Mouse (Mus musculus) intestine, postnatal 0 days (tissue): ENCODE measurements around the gene Nexn. TPM values are rescaled to one million over a fixed set of nuclear protein-coding genes. Genes with fewer than 3 reads are reported as not detected.
"Not testable (repeated sequence)": the region's sequence is repeated elsewhere in the genome, so short reads cannot be mapped to it uniquely, and the experiment has no call there.

Source experiments
- ATAC-seq: fragments of 200-750 bp; cut with Nextera tagmentation; 2 replicates; pipeline ENCODE4 v1.8.0; 2017; ENCODE audit warnings: mild to moderate bottlenecking, moderate TSS enrichment, moderate library complexity
- H3K27ac ChIP-seq: fragments of 300-500 bp; sonication (generic); 2 replicates; pipeline ENCODE4 v1.5.1; 2014; ENCODE audit warnings: mild to moderate bottlenecking, low read depth, low read length, moderate library complexity
- H3K27me3 ChIP-seq: fragments of 300-500 bp; sonication (generic); replicated peaks from 2 replicates; pipeline ENCODE4 v1.6.1; 2014; ENCODE audit warnings: low read length, mixed read lengths; ENCODE audit not compliant: control insufficient read depth, insufficient read depth
- H3K36me3 ChIP-seq: fragments of 300-500 bp; sonication (generic); 2 replicates; pipeline ENCODE4 v1.6.1; 2014; ENCODE audit warnings: mild to moderate bottlenecking, moderate library complexity; ENCODE audit not compliant: control insufficient read depth, insufficient read depth
- H3K4me1 ChIP-seq: fragments of 300-500 bp; sonication (generic); replicated peaks from 2 replicates; pipeline ENCODE4 v1.6.1; 2014; ENCODE audit warnings: antibody characterized with exemption, low read length, mixed read lengths; ENCODE audit not compliant: control insufficient read depth, insufficient read depth
- H3K4me2 ChIP-seq: fragments of 300-500 bp; sonication (generic); replicated peaks from 2 replicates; pipeline ENCODE4 v1.6.1; 2014; ENCODE audit warnings: low read depth, mild to moderate bottlenecking, moderate library complexity
- H3K4me3 ChIP-seq: fragments of 300-500 bp; sonication (generic); 2 replicates; pipeline ENCODE4 v1.5.1; 2014; ENCODE audit warnings: low read depth, low read length
- H3K9ac ChIP-seq: fragments of 300-500 bp; sonication (generic); 2 replicates; pipeline ENCODE4 v1.6.1; 2014; ENCODE audit warnings: mild to moderate bottlenecking, low read depth, low read length
- H3K9me3 ChIP-seq: fragments of 300-500 bp; sonication (generic); 2 replicates; pipeline ENCODE4 v1.6.1; 2016; ENCODE audit warnings: mixed run types; ENCODE audit not compliant: control insufficient read depth
- CTCF ChIP-seq: sonication (generic); IDR thresholded peaks from 2 replicates; pipeline ENCODE4 v1.5.1; 2016; ENCODE audit warnings: low read depth, mild to moderate bottlenecking, control low read depth, antibody characterized with exemption, moderate library complexity
- WGBS: fragments of 180-500 bp; shearing (Covaris S2); extraction: QIAGEN DNeasy Blood & Tissue Kit; methylation state at CpG from one replicate; pipeline ENCODE4 v1.1.7; 2014; 5-methylcytosine and 5-hydroxymethylcytosine counted together
- polyA plus RNA-seq: library from polyadenylated mRNA; unstranded; fragments of >200 nt; fragmentation: Nextera tagmentation; extraction: Ambion mirVana; gene quantifications from 2 replicates; pipeline ENCODE4 v1.2.1, GENCODE M21; 2015

Gene Nexn
- polyA plus RNA-seq, 1 experiment from 2014 or later, result 30.3 TPM

DNA sequence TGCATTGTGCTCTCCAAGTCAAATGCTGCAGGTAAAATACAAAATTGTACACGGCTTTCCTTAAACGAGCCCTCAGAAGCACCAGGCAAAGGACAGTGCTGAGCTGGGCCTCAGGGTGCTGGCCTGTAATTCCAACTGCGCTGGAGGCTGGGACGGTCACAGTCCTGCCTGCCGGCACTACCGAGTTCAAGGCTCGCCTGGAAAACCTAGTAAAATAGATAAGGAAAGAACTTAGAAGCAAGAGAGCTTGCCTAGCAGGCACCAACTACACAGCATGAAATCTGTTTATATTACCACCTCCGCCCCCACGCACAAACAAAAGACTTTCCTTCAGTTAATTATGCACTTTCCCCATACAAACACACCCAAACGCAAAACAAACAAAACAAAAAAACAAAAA, 1.8 kb downstream of the Nexn start:
- Histone ChIP-seq H3K9ac (no peak overlapping the region), H3K27ac (0 out of 2 replicates have a peak overlapping the region, but pooled peaks have one; percentile 21), H3K27me3 (0 out of 2 replicates have a peak, but pooled peaks cover 6% of the 10 kb centered on the region), H3K4me1 (peaks cover 8% of the 10 kb centered on the region; the same call in 1 of the 2 replicates), H3K4me2 (peak overlapping the region; percentile 38), H3K9me3 (no peaks in the 10 kb centered on the region), H3K4me3 (peak overlapping the region; percentile 59), H3K36me3 (no peaks in the 10 kb centered on the region)
- ATAC-seq, result no peak
- 48% methylated on average over 10 of the region's 10 CpGs for WGBS
- no peak for TF ChIP-seq CTCF

GRCm38 (mm10) chr3:152261948-152262347, 4.2 kb downstream of the Nexn start:
- no peak overlapping the region for H3K27ac ChIP-seq
- H3K9ac ChIP-seq, result no peak overlapping the region

GRCm38 (mm10) chr3:152261436-152261835, 4.7 kb downstream of the Nexn start:
- peak overlapping the region; percentile 35; the same call in 1 of the 2 replicates for H3K4me2 ChIP-seq

More at GRCm38 (mm10) chr3:152261948-152262347, 4.2 kb downstream of the Nexn start:
- no peak for ATAC-seq
- TF ChIP-seq CTCF, result no peak
- Histone ChIP-seq H3K4me3 (no peak overlapping the region), H3K27me3 (0 out of 2 replicates have a peak, but pooled peaks cover 6% of the 10 kb centered on the region), H3K4me1 (peaks cover 8% of the 10 kb centered on the region; the same call in 1 of the 2 replicates), H3K9me3 (no peaks in the 10 kb centered on the region), H3K36me3 (no peaks in the 10 kb centered on the region), H3K4me2 (peak overlapping the region; percentile 35)
- 25% methylated on average over 8 of the region's 8 CpGs for WGBS

GRCm38 (mm10) chr3:152260362-152260761, 5.8 kb downstream of the Nexn start:
- H3K4me1 ChIP-seq, result peaks cover 8% of the 10 kb centered on the region; the same call in 1 of the 2 replicates
- ATAC-seq, result no peak
- 95% methylated on average over 1 of the region's 1 CpGs for WGBS
- H3K36me3 ChIP-seq, result no peaks in the 10 kb centered on the region
- H3K9me3 ChIP-seq, result no peaks in the 10 kb centered on the region
- H3K4me3 ChIP-seq, result no peak overlapping the region
- no peak overlapping the region for H3K27ac ChIP-seq
- H3K4me2 ChIP-seq, result no peak overlapping the region
- TF ChIP-seq CTCF, result no peak
- no peaks in the 10 kb centered on the region for H3K27me3 ChIP-seq
- H3K9ac ChIP-seq, result no peak overlapping the region

More at GRCm38 (mm10) chr3:152261436-152261835, 4.7 kb downstream of the Nexn start:
- Histone ChIP-seq H3K27me3 (0 out of 2 replicates have a peak, but pooled peaks cover 3% of the 10 kb centered on the region), H3K9me3 (no peaks in the 10 kb centered on the region), H3K4me3 (no peak overlapping the region), H3K36me3 (no peaks in the 10 kb centered on the region), H3K9ac (no peak overlapping the region), H3K4me1 (peaks cover 8% of the 10 kb centered on the region; the same call in 1 of the 2 replicates), H3K27ac (no peak overlapping the region)
- WGBS, result 26% methylated on average over 8 of the region's 8 CpGs
- no peak for TF ChIP-seq CTCF
- peak; percentile 14; the same call in 1 of the 2 replicates for ATAC-seq

- not testable (repeated sequence) for H3K27me3 ChIP-seq, H3K9ac ChIP-seq, H3K27ac ChIP-seq, H3K9me3 ChIP-seq, H3K4me1 ChIP-seq, H3K4me3 ChIP-seq, H3K4me2 ChIP-seq, H3K36me3 ChIP-seq
- peak; percentile 90 for TF ChIP-seq CTCF
- peak; percentile 51 for ATAC-seq
- 18% methylated on average over 7 of the region's 9 CpGs for WGBS
Observed at GRCm38 (mm10) chr3:152259409-152259808, 6.7 kb downstream of the Nexn start.

GRCm38 (mm10) chr3:152257528-152257927, 8.6 kb downstream of the Nexn start:
- Histone ChIP-seq H3K9ac (no peak overlapping the region), H3K36me3 (no peaks in the 10 kb centered on the region), H3K4me2 (no peak overlapping the region), H3K4me3 (no peak overlapping the region), H3K27ac (no peak overlapping the region), H3K27me3 (no peaks in the 10 kb centered on the region), H3K9me3 (no peaks in the 10 kb centered on the region), H3K4me1 (peaks cover 8% of the 10 kb centered on the region; the same call in 1 of the 2 replicates)
- TF ChIP-seq CTCF, result no peak
- WGBS, result 89% methylated on average over 3 of the region's 3 CpGs
- no peak for ATAC-seq
